Mouse (Mus musculus) embryo, embryonic 9.5 days (tissue): Measurements from ENCODE around the gene Vmn2r24.
"Not testable (repeated sequence)": the region's sequence is repeated elsewhere in the genome, so short reads cannot be mapped to it uniquely, and the experiment has no call there.

Experiments used
- DNase-seq: peaks from one replicate; pipeline ENCODE4 v3.0.0-alpha.2; 2017; ENCODE audit errors: extremely low spot score

Gene Vmn2r24

DNA sequence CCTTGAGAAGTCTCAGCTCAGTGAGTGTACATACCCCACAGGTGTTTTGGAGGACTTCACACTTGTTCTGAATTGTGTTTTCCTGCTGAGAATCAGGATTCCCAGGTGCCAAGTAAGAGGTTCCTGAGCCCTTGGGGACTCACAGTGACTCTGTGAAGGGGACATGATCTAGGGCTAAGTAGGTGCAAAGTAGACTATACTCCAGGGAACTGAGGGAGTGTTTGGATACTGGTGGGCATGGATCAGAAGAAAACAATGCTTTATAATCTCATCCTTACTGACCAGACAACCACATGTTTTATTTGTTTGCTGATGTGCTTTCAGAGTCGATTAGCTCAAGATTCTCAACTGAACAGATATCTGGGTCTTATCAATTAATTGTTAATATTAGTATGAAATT lies at the start of gene Vmn2r24:
Vmn2r24 (plus strand) TSS at position 301 of the 400 bp plus-strand sequence.
- no peak for DNase-seq

DNA sequence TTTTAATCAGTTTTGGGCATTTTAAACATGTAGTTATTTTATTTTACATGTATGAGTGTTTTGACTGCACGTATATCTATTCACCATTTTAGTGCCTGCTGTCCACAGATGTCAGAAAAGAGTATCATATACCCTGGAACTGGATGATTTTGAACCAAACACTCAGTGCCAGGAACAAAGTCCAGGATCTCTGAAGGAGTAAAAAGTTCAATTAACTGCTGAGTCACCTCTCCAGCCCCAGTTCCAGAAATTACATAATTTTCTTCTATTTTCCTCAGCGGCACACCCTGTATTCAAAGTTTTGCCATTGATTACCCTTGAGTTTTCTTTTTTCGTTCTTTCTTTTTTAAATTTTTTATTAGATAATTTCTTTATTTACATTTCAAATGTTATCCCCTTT lies 8.6 kb upstream of the Vmn2r24 start:
- no peak for DNase-seq

DNA sequence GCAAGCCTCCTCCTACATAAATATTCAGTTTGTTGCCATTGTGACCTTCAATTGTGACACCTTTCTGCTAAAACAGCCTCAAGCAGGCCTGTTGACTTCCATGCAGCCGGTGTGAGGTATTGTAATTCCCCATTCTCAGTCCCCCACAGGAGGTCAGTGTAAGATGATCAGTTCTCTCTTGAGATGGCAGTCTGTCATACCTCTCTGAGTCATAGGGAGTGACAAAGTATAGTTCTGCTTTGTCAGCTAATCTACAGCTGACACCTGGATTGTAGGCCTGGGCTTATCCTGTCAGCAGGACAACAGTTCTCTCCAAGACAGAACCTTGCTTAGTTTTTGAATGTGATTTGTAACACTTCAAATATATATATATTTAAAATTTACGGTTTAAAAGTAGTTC lies 6.2 kb downstream of the Vmn2r24 start:
- DNase-seq = no peak

DNA sequence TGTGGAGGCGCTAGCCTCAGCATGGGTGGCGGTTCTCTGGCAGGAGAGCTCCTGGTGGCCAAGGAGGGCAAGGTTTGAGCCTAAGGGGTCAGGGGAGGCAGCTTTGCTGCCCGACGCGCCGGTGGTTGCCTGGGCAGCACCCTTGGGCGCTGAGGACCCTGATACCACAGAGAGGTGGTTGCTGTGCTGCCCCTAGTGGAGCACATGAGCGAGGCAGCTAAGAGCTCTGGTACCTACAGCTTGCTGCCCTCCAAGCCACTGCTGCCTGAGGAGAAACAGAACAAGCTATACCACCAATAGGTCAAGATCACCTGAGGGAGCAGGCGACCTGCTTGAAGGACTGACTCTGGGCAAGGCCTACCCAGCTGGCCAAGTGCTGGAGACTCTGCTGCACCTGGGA lies 15.1 kb downstream of the Vmn2r24 start:
- no peak for DNase-seq

DNA sequence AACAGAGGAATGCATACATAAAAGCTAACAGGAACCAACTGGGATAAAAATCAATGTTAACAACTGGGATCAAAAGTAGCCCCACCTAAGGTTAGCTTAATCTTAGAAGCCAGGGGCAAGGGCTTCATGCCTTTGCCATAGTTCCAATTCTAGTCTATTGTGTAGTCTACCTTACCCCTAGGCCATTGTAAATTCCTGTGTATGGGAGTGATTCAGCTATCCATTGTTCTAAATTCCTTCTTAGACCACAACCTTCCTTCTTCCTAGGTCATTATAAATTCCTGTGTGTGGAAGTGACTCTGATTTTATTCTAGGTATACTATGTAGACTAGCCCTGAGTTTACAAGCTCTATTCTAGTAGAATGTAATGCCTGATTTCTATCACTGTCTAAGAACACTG lies 31.6 kb downstream of the Vmn2r24 start:
- DNase-seq = not testable (repeated sequence)

DNA sequence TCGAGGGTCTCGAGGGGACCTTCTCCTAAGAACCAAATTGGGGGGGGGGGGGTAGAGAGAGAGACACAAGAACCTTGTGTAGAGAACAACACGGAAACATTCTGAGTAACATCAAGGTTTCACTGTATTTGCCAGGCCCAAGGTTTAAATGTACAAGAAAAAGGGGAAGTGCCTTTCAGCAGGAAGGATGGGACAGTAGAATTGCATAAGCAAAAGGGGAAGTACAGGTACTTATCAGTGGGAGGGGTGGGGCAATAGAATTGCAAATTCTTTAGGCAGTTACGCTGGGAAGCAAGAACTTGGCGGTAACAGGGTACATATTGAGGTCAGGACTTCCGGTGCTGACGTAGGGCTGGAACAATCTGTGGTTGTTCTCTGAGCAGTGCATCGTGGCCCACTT lies 41.3 kb downstream of the Vmn2r24 start:
- DNase-seq = no peak

DNA sequence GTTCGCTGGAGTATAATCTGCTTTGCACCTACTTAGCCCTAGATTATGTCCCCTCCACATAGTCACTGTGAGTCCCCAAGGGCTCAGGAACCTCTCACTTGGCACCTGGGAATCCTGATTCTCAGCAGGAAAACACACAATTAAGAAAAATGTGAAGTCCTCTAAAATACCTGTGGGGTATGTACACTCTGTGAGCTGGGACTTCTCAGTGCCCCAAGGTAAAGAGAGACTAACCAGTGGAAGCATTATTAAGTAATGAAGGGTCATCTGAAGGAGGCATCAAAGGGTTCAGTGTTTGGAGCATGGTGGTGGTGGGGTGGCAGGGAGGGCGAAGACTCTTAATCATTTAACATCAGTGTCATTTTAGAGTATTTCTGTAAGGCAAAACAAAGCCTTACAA lies 74.7 kb downstream of the Vmn2r24 start, which contains the start of gene Vmn2r25:
Vmn2r25 (minus strand) TSS at position 101 of the 400 bp plus-strand sequence.
- DNase-seq = not testable (repeated sequence)
